Mouse (Mus musculus) ES-E14 (cell line): ENCODE data around the gene Pgrmc1.

Experiments used
- ZC3H11A ChIP-seq: IDR thresholded peaks from 2 replicates; pipeline ENCODE4 v1.6.1; 2012; ENCODE audit warnings: low read depth, mild to moderate bottlenecking, inconsistent platforms, low read length, borderline replicate concordance
- ZNF384 ChIP-seq: IDR thresholded peaks from 2 replicates; pipeline ENCODE4 v1.6.1; 2012; ENCODE audit warnings: low read depth, low read length, inconsistent platforms

DNA sequence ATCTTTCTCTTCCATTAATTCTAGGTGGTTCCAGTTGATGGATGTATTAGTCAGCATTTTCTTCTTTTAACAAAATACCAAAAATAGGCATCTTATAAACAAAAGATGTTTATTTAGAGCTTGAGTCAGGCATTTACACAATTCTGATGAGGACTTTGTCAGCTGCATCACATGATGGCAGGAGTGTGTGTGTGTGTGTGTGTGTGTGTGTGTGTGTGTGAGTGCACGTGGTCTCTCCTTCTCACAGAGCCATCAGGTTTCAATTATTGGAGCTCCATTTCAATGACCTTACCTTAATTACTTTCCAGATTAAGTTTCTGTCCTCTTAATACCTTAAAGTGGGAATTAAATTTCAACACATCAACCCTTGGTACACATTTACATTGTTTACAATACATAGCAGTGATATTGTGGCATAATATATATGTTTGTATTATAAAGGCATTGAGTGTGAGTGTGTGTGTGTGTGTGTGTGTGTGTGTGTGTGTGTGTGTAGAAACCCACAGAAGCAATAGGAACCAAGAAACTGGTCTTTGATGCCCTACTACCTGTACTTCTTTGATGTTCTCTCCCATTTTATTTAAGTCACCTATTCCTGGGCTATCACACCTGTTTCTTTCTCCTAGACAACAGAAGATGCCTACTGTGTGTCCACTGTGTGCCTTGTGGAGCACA, 11.2 kb upstream of the Pgrmc1 start:
- no peak for TF ChIP-seq ZNF384
- TF ChIP-seq ZC3H11A = no peak
